ENCODE assay signal across 31 mouse cellular contexts in the genomic region with DNA sequence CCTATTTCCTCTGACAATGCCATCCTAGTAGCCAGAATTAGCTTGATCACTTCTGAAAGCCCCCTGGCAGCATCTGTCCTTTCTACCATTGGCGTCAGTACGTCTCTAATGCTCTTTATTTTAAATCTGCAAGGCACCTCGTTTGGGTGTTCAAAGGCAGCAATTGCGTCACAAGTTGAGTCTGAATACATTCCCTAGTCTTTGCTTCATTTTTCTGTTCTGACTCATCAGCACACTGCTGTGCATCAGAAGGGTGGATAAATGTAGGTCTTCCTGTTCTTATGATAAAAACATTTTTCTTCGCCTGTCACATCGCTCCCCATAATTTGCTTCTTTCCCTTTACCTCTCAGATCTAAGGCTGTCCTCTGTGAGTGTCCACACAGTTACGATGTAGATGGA.
DNase-seq lines count a peak whose midpoint lies in the region; ATAC-seq and TF ChIP-seq lines count a peak whose summit lies in the region.
"Had no signal": no experiment of that assay in that cellular context is flagged by ENCODE, and none has a peak within 500 bp of the region (broad histone marks: within the 10 kb centered on the region; RNA-seq: fewer than 3 reads in every experiment).

No protein-coding gene starts in this region.

- intact Hi-C loops in left cerebral cortex, postnatal 4 days (cut with DNase I) = no loop called here

- no peak overlapping the region for H3K4me2 ChIP-seq in heart, embryonic 11.5 days
- H3K4me2 ChIP-seq: embryonic facial prominence, embryonic 12.5 days; forebrain, embryonic 15.5 days; hindbrain, embryonic 13.5 days; limb, embryonic 13.5 days; liver, embryonic 11.5 days; lung, embryonic 15.5 days; midbrain, embryonic 15.5 days had no signal

- TF ChIP-seq POLR2A in embryonic fibroblast, embryonic 13.5 days (IDR thresholded peaks at IDR 0.05; ENCODE audit: low read depth, low read length) = no peak

- peak overlapping the region; percentile 31; the same call in 1 of the 2 replicates for H3K27ac ChIP-seq in embryonic fibroblast, embryonic 13.5 days (ENCODE audit: insufficient read depth, low read length)
- H3K27ac ChIP-seq in heart, embryonic 11.5 days (ENCODE audit: low read depth, low read length) = no peak overlapping the region
- H3K27ac ChIP-seq: embryonic facial prominence, embryonic 12.5 days; forebrain, embryonic 10.5 days; forebrain, embryonic 15.5 days; heart, embryonic 10.5 days; hindbrain, embryonic 13.5 days; limb, embryonic 13.5 days; lung, embryonic 15.5 days; midbrain, embryonic 10.5 days; midbrain, embryonic 15.5 days had no signal

- no peak for ATAC-seq in heart, embryonic 11.5 days (replicated peaks; ENCODE audit: insufficient number of reproducible peaks, low FRiP score, low TSS enrichment)
- ATAC-seq: forebrain, embryonic 15.5 days; intestine, embryonic 16.5 days; midbrain, embryonic 15.5 days had no signal

- no peaks in the 10 kb centered on the region for H3K27me3 ChIP-seq in heart, embryonic 11.5 days (ENCODE audit: control insufficient read depth, insufficient read depth, low read length)
- H3K27me3 ChIP-seq: CH12.LX; embryonic facial prominence, embryonic 12.5 days; forebrain, embryonic 15.5 days; hindbrain, embryonic 13.5 days; limb, embryonic 13.5 days; lung, embryonic 15.5 days; midbrain, embryonic 15.5 days had no signal

- peaks cover 17% of the 10 kb centered on the region for H3K4me1 ChIP-seq in embryonic fibroblast, embryonic 13.5 days (ENCODE audit: control insufficient read depth, insufficient read depth, low read length)
- H3K4me1 ChIP-seq in heart, embryonic 11.5 days (ENCODE audit: control insufficient read depth, insufficient read depth, low read length) = no peaks in the 10 kb centered on the region; the same call in 1 of the 2 replicates
- H3K4me1 ChIP-seq: embryonic facial prominence, embryonic 12.5 days; forebrain, embryonic 15.5 days; lung, embryonic 15.5 days; midbrain, embryonic 10.5 days; midbrain, embryonic 15.5 days had no signal

- H3K9me3 ChIP-seq in heart, embryonic 11.5 days (replicated peaks; ENCODE audit: control insufficient read depth, low read length) = no peaks in the 10 kb centered on the region
- H3K9me3 ChIP-seq: embryonic facial prominence, embryonic 12.5 days; forebrain, embryonic 10.5 days; forebrain, embryonic 15.5 days; heart, embryonic 10.5 days; hindbrain, embryonic 13.5 days; limb, embryonic 13.5 days; lung, embryonic 15.5 days; midbrain, embryonic 10.5 days; midbrain, embryonic 15.5 days had no signal

- peak; percentile 19 for DNase-seq in left cerebral cortex, adult 11 months (ENCODE audit: low spot score)
- DNase-seq in left cerebral cortex, postnatal 4 days = no peak
- DNase-seq in right cerebral cortex, postnatal 25 days = peak; percentile 30
- DNase-seq in right cerebral cortex, postnatal 10 days (ENCODE audit: low spot score in 2 of 2) = no peak
- no peak for DNase-seq in thymus, adult 18-20 months
- DNase-seq: adrenal gland, postnatal 10 days; B cell, adult 2 months; cerebellum, adult 11 months; cerebellum, adult 9-10 months; embryo, embryonic 11 days; gastrocnemius, postnatal 25 days; heart, adult 11 months; heart, postnatal 36 days; kidney, adult 9 months; kidney, postnatal 10 days; layer of hippocampus, adult 9-11 months; thymus, postnatal 14 days had no signal

- no peak for TF ChIP-seq CTCF in embryonic fibroblast, embryonic 13.5 days (IDR thresholded peaks at IDR 0.05; ENCODE audit: borderline replicate concordance, insufficient read depth, low read length)

- 80% methylated on average over 7 of the region's 7 CpGs for WGBS in heart, embryonic 11.5 days (ENCODE audit: insufficient replicate concordance)

- H3K9ac ChIP-seq in heart, embryonic 11.5 days (ENCODE audit: low read depth, low read length) = no peak overlapping the region
- H3K9ac ChIP-seq: embryonic facial prominence, embryonic 12.5 days; forebrain, embryonic 15.5 days; hindbrain, embryonic 13.5 days; limb, embryonic 13.5 days; lung, embryonic 15.5 days; midbrain, embryonic 15.5 days had no signal

- no peak overlapping the region for H3K4me3 ChIP-seq in embryonic fibroblast, embryonic 13.5 days (ENCODE audit: insufficient read depth, low read length)
- H3K4me3 ChIP-seq in heart, embryonic 11.5 days (ENCODE audit: low read depth, low read length) = no peak overlapping the region
- H3K4me3 ChIP-seq: embryonic facial prominence, embryonic 12.5 days; forebrain, embryonic 10.5 days; forebrain, embryonic 15.5 days; heart, embryonic 10.5 days; hindbrain, embryonic 13.5 days; limb, embryonic 13.5 days; lung, embryonic 15.5 days; midbrain, embryonic 10.5 days; midbrain, embryonic 15.5 days had no signal

- H3K36me3 ChIP-seq in heart, embryonic 11.5 days (ENCODE audit: control insufficient read depth, insufficient read depth, low read length) = no peaks in the 10 kb centered on the region
- H3K36me3 ChIP-seq: embryonic facial prominence, embryonic 12.5 days; forebrain, embryonic 10.5 days; forebrain, embryonic 15.5 days; heart, embryonic 10.5 days; limb, embryonic 13.5 days; lung, embryonic 15.5 days; midbrain, embryonic 10.5 days; midbrain, embryonic 15.5 days had no signal

Comparison
In these comparisons a context has a peak if more than half of its experiments do, and no peak if none do; other contexts are left out.
1. DNase-seq: peak in left cerebral cortex, adult 11 months (single experiment) and right cerebral cortex, postnatal 25 days (single experiment); none in left cerebral cortex, postnatal 4 days (single experiment), right cerebral cortex, postnatal 10 days (0 of 2) and thymus, adult 18-20 months (0 of 2).